Mouse (Mus musculus): Measurements from ENCODE around the gene Fmnl2. TPM values are rescaled to one million over a fixed set of nuclear protein-coding genes. Genes with fewer than 3 reads are reported as not detected.

The Fmnl2 gene
- polyA plus RNA-seq, 1 experiment from 2014 or later = 13.5 TPM

DNA sequence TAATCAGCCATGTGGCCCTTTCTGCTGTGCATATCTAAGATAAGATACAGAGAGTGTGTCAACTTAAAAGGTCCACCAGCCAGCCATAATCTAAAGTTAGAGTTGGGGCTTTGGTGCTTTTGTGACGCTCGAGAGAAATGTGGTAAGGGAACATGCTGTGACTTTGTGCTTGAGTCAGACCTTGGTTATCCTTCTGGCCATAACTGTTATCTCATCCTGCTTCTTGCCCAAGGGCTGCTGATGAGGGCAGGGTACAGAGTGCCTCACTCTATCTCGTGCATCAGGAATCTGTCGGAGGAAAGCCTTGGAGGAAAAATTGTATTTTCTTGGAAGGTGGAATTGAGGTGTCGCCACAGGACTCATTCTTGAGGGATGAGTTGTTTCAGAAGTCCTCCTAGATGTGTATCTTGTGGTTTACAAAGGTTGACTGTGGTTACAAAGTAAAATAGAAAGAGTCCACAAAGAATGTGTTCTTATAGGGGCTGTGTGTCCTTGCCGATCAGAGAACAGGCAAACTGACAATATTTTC lies 94.6 kb downstream of the Fmnl2 start:
- Histone ChIP-seq H3K4me1 (replicated peaks) (peaks cover 12% of the 10 kb centered on the region), H3K4me2 (no peak overlapping the region), H3K27me3 (no peaks in the 10 kb centered on the region), H3K9me3 (no peaks in the 10 kb centered on the region), H3K36me3 (peaks cover 3% of the 10 kb centered on the region; the same call in 1 of the 2 replicates), H3K9ac (no peak overlapping the region), H3K27ac (no peak overlapping the region), H3K4me3 (no peak overlapping the region)
- no peak for ATAC-seq (ENCODE audit: low FRiP score)
- WGBS = 88% methylated on average over 6 of the region's 6 CpGs

DNA sequence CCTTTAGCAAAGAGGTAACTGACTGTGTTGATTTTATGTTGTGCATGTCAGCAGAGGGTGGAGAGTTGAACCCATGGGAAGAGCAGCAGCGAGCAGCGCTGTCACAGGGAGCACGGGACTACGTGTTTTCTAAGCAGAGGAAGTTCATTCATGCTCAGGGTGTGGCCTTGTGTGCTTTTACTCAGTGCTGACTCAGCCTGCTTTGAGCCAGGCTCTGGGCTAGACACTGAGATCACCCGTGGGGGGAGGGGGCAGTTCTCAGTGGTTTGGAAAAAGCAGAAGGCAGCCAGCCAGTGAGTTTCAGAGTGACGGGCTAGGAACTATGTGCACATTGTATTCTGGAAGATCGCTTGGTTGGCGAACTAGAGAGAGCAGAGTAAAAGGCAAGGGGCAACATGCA lies 97.4 kb downstream of the Fmnl2 start:
- ATAC-seq (ENCODE audit: low FRiP score) = no peak
- H3K9me3 ChIP-seq = no peaks in the 10 kb centered on the region
- 72% methylated on average over 8 of the region's 8 CpGs for WGBS
- no peak overlapping the region for H3K4me3 ChIP-seq
- H3K27me3 ChIP-seq = no peaks in the 10 kb centered on the region
- no peak overlapping the region for H3K9ac ChIP-seq
- H3K36me3 ChIP-seq = no peaks in the 10 kb centered on the region
- H3K4me2 ChIP-seq = no peak overlapping the region
- no peak overlapping the region for H3K27ac ChIP-seq
- peaks cover 38% of the 10 kb centered on the region for H3K4me1 ChIP-seq (replicated peaks)

DNA sequence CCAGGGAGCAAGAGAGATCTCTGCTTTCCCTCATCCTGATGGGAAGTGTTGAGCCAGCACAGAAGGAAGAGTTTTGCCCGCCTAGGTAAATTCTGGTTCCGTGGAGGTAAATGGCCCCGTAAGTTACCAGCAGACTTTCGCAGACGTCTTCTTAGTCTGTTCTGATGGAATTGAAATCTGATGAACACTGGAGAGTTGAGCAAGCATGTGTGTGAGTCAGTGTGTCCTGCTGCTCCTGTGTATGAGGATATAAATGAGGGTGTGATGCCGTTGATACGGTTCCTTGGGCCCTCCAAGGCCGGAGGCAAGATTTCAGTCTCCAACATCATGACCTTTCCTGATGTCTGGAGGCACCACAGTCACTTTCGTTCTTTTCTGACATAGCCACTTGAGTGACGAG lies 98.2 kb downstream of the Fmnl2 start:
- Histone ChIP-seq H3K9ac (no peak overlapping the region), H3K4me3 (no peak overlapping the region), H3K27me3 (no peaks in the 10 kb centered on the region), H3K9me3 (no peaks in the 10 kb centered on the region), H3K4me1 (replicated peaks) (peaks cover 39% of the 10 kb centered on the region), H3K27ac (no peak overlapping the region), H3K4me2 (no peak overlapping the region), H3K36me3 (no peaks in the 10 kb centered on the region)
- ATAC-seq (ENCODE audit: low FRiP score) = no peak
- WGBS = 89% methylated on average over 10 of the region's 10 CpGs

DNA sequence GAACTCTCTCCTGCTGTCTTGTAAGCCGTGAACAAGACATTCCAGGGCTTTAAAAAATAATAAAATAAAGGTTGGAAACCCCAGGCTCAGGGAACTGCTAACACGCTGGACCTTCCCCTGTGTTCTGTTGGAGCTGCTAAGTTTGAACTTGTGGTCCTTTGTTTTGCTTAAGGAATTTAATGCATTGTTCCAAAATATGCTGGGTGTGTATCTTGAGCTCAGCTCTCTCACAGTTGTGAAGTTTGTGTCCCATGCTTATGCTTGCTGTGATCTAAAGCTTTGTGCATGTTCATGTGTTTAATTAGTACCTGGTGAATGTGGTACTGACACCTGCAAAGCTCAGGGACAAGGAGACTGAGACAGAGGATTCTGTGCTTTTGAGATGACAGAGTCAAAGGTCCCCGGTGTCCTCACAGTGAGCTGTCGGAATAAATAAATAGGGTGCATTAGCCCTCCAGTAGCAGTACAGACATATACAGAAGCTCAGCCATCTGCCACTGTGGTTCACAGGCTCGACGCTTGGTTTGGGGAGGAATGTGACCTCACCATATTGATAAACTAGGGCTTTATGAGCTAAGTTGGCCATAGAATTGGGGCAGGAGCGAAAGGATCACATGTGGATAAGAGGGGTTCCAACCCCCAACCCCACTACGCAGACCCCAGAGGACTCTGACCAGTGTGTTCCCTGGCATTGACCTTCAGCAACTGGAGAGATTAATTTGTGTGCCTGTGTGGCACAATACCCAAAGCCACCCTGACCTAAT lies 100.3 kb downstream of the Fmnl2 start:
- ATAC-seq (ENCODE audit: low FRiP score) = peak; percentile 40
- peak overlapping the region; percentile 85 for H3K27ac ChIP-seq

DNA sequence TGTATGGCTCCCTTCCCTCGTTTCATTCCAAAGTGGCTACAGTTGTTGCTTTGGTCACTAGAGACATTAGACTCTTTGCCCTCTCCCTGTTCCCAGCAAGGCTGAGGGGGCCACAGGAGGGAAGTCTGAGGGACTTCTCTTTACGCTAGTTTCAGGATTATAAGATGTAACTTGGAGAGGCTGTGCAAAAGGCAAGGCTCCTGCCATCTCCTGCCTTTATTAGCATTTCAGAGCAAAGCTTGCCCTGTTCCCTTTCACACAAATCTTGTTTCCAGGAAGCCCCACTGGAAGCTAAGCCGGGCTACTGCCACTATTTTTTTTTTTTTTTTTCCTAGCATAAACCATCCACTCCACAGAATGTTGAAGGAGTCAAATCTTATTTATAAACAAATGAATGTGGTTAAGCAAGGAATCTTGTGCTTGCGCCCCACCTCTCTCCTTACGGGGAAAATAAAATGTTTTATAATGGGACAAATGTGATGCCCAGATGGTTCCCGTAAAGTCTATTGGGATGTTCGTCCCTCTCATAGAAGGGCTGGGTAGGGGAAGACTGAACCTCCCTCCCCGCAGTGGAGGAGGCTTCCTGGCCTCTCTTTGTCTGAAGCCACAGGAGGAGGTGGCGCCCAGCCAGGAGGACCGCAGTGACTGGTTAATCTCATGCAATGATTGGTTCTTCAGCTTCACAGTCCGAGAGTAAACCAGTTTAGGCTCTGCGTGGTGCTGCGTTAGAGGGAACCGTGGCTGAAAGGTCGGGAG lies 101.1 kb downstream of the Fmnl2 start:
- Histone ChIP-seq H3K9ac (peak overlapping the region; percentile 62), H3K27me3 (no peaks in the 10 kb centered on the region), H3K27ac (peak overlapping the region; percentile 85), H3K36me3 (no peaks in the 10 kb centered on the region), H3K4me2 (peak overlapping the region; percentile 47), H3K4me3 (peak overlapping the region; percentile 11; the same call in 1 of the 2 replicates), H3K4me1 (replicated peaks) (peaks cover 54% of the 10 kb centered on the region), H3K9me3 (no peaks in the 10 kb centered on the region)
- peak; percentile 81 for ATAC-seq (ENCODE audit: low FRiP score)
- WGBS = 1% methylated on average over 15 of the region's 15 CpGs

More for the DNA sequence above, 100.3 kb downstream of the Fmnl2 start:
- peaks cover 48% of the 10 kb centered on the region for H3K4me1 ChIP-seq (replicated peaks)
- no peaks in the 10 kb centered on the region for H3K36me3 ChIP-seq
- no peak overlapping the region for H3K4me3 ChIP-seq
- 18% methylated on average over 8 of the region's 8 CpGs for WGBS
- H3K9me3 ChIP-seq = no peaks in the 10 kb centered on the region
- H3K9ac ChIP-seq = peak overlapping the region; percentile 62
- no peaks in the 10 kb centered on the region for H3K27me3 ChIP-seq
- H3K4me2 ChIP-seq = peak overlapping the region; percentile 47

DNA sequence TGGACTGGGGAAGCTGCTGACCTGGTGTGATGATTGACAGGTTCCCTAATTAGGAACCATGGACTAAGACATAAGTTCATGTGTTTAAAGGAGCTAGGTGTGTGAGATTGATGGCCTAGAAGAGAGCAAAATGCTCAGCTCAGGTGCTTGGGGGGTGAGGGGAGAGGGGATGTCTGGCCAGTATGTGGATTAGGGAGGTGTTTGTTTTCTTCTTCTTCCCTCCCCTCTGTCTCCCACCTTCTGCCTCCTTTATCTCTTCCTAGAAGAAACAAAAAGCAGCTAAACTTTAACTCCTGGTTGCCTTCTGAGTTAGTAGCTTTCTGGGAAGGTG lies 101.6 kb downstream of the Fmnl2 start:
- Histone ChIP-seq H3K4me1 (replicated peaks) (peaks cover 58% of the 10 kb centered on the region), H3K9me3 (no peaks in the 10 kb centered on the region), H3K27ac (peak overlapping the region; percentile 85), H3K36me3 (no peaks in the 10 kb centered on the region), H3K9ac (peak overlapping the region; percentile 62), H3K4me2 (peak overlapping the region; percentile 47), H3K4me3 (peak overlapping the region; percentile 11; the same call in 1 of the 2 replicates), H3K27me3 (no peaks in the 10 kb centered on the region)
- ATAC-seq (ENCODE audit: low FRiP score) = peak; percentile 34; the same call in 1 of the 2 replicates

DNA sequence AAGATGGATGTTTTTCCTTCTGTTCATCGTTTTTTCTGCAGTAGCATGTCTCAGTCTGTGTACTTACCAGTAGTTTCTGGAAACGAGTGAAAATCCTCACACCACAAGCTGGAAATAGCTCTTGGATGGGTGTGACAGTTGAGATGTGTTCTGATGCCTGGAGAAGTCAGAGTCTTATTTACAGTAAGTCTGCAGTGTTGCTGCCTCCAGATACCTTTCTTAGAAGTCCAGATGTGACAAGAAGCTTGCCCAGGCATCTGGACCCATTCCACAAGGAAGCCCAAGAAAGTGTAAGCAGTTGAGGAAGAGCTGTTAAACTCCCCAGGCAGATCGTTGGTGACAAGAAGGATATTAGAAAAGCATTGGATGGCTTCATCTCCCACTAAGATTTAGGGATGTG lies 102.3 kb downstream of the Fmnl2 start:
- H3K27ac ChIP-seq = no peak overlapping the region
- no peak for ATAC-seq (ENCODE audit: low FRiP score)
- no peak overlapping the region for H3K9ac ChIP-seq
- H3K27me3 ChIP-seq = no peaks in the 10 kb centered on the region
- H3K4me1 ChIP-seq (replicated peaks) = peaks cover 63% of the 10 kb centered on the region
- H3K36me3 ChIP-seq = no peaks in the 10 kb centered on the region
- WGBS = 60% methylated on average over 3 of the region's 3 CpGs
- no peaks in the 10 kb centered on the region for H3K9me3 ChIP-seq
- no peak overlapping the region for H3K4me2 ChIP-seq
- H3K4me3 ChIP-seq = no peak overlapping the region

DNA sequence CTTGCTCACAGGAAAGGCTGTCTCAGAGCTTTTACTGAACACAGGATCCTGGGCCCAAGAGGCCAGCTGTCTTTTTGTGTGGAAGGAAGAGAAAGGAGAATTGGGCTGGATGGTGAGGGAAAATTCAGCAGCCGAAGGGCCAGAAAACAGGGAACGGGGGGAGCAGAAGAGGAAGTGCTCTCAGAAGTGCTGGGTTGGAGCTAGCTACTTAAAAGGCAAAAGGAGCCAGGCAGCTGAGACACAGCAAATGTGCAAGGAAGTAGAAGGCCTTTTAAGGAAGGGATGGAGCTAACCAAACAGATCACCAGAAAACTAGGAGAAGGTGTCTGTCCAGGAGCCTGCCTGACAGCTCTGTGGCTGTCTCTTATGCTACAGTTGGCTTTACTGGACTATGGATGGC lies 103.0 kb downstream of the Fmnl2 start:
- no peak for ATAC-seq (ENCODE audit: low FRiP score)
- no peak overlapping the region for H3K27ac ChIP-seq
- H3K27me3 ChIP-seq = no peaks in the 10 kb centered on the region
- no peak overlapping the region for H3K9ac ChIP-seq
- no peaks in the 10 kb centered on the region for H3K9me3 ChIP-seq
- no peak overlapping the region for H3K4me2 ChIP-seq
- H3K4me1 ChIP-seq (replicated peaks) = peaks cover 59% of the 10 kb centered on the region
- WGBS = 80% methylated on average over 2 of the region's 2 CpGs
- no peaks in the 10 kb centered on the region for H3K36me3 ChIP-seq
- H3K4me3 ChIP-seq = no peak overlapping the region

DNA sequence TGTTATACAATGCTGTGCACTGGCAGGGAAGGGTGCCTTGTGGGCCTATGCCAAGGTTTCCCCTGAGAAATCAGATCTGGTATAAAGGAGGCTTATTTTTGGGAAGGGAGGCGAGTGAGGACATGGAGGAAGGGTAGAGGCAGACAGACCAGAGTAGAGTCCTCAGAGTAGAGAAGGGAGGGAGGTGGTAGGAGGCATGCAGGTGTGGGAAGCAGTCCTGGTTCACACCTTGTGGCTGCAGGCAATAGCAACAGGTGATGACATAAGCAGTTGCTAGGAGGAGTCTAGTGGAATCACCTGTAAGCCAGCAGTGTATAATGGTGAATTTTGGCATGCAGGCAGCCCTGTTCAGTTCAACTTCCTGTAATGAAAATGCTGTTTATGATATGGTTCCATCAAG lies 105.8 kb downstream of the Fmnl2 start:
- Histone ChIP-seq H3K36me3 (no peaks in the 10 kb centered on the region), H3K4me1 (replicated peaks) (peaks cover 62% of the 10 kb centered on the region), H3K4me3 (no peak overlapping the region), H3K9ac (no peak overlapping the region), H3K4me2 (no peak overlapping the region), H3K9me3 (no peaks in the 10 kb centered on the region), H3K27me3 (no peaks in the 10 kb centered on the region), H3K27ac (no peak overlapping the region)
- whole genome bisulfite sequencing = 97% methylated on average over 1 of the region's 1 CpGs
- ATAC-seq (ENCODE audit: low FRiP score) = no peak

DNA sequence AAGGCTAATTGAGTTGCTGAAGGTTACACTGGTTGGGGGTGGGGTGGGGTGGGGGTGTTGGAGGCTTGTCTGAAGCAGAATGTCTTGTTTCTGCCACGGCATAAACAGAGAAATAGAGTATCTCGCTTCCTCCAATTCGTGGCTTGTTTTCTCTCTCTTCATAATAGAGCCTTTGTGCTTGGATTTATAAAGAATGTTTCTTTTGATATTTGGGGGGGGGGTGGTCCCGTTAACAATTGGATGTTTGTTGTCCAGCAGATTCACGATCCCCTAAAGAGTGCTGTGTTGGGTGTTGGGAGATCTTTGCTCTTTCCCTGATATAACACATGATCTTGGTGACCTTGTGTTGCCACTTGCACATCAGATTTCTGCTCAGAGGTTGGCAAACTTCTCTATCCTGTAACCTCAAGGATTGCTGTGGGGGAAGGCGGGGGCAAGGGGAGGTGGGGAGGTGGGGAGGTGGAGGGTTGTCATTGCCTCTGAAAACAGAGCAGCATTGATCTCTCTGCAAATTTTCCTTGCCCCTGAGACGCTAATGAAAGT lies 106.8 kb downstream of the Fmnl2 start:
- ATAC-seq (ENCODE audit: low FRiP score) = no peak
- Histone ChIP-seq H3K27ac (no peak overlapping the region), H3K27me3 (no peaks in the 10 kb centered on the region), H3K36me3 (no peaks in the 10 kb centered on the region), H3K9me3 (no peaks in the 10 kb centered on the region), H3K4me1 (replicated peaks) (peaks cover 52% of the 10 kb centered on the region), H3K4me2 (no peak overlapping the region), H3K9ac (no peak overlapping the region), H3K4me3 (no peak overlapping the region)
- WGBS = 43% methylated on average over 7 of the region's 7 CpGs

DNA sequence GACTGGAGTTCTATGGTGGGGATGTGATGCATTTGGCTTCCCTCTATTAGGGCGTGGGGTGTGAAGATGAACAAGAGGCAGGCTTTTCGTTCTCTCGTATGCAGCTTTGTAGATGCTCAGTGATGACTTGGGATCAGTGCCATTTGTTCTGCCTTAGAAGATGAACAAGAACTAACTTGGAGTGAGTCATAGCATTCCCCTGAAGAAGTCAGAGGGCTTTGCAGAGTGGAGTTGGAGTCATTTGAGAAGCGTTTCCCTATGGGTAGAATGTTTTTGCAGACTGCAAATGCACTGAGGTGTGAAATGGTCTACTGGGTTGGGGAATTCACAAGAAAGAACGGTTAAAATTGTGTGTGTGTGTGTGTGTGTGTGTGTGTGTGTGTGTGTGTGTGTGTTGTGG lies 108.6 kb downstream of the Fmnl2 start:
- Histone ChIP-seq H3K4me2 (no peak overlapping the region), H3K27me3 (no peaks in the 10 kb centered on the region), H3K9ac (no peak overlapping the region), H3K4me3 (no peak overlapping the region), H3K9me3 (no peaks in the 10 kb centered on the region), H3K36me3 (no peaks in the 10 kb centered on the region), H3K27ac (no peak overlapping the region), H3K4me1 (replicated peaks) (peaks cover 36% of the 10 kb centered on the region)
- no peak for ATAC-seq (ENCODE audit: low FRiP score)
- 83% methylated on average over 5 of the region's 5 CpGs for WGBS

DNA sequence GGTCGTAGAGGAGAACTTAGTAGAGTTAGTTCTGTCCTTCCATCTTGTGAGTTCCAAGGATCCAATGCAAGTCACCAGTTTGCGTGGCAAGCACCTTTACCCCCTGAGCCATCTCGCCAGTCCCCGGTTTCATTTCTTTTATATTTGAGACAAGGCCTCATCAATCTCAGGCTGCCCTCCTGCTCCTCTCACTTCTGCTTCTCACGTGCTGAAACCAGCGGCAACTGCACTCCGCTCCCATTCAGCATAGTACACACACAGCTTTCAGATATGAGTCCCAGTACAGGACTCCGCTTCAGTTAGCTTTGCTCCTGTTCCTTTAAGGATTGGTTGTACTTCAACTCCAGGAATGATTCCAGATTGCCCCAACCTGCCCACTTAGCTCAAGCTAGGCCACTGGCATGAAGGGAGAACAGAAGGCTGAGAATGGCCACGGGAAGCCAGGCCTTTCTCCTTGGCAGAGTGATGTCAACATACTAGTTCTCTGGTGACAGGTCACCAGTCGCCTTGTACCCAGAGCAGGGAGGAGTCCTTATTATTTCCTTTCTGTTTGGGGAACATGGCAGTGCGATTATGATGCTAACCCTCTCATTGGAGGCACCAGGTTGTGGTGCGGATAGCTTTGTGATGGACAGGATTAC lies 109.3 kb downstream of the Fmnl2 start:
- Histone ChIP-seq H3K9ac (no peak overlapping the region), H3K9me3 (no peaks in the 10 kb centered on the region), H3K4me3 (no peak overlapping the region), H3K27me3 (no peaks in the 10 kb centered on the region), H3K36me3 (no peaks in the 10 kb centered on the region), H3K4me2 (no peak overlapping the region), H3K4me1 (replicated peaks) (peaks cover 31% of the 10 kb centered on the region), H3K27ac (0 out of 2 replicates have a peak overlapping the region, but pooled peaks have one; percentile 31)
- no peak for ATAC-seq (ENCODE audit: low FRiP score)
- 72% methylated on average over 12 of the region's 12 CpGs for WGBS
